Mouse (Mus musculus): ENCODE data around the gene Pm20d2. TPM values are rescaled to one million over a fixed set of nuclear protein-coding genes. Genes with fewer than 3 reads are reported as not detected.

Gene Pm20d2
- polyA plus RNA-seq, 2 experiments, result 1.6 to 2.3 TPM

GRCm38 (mm10) chr4:33147825-33148224 lies 41.7 kb downstream of the Pm20d2 start:
- no peaks in the 10 kb centered on the region for H3K36me3 ChIP-seq (ENCODE audit: control insufficient read depth, insufficient read depth, low read length)
- ATAC-seq (ENCODE audit: low FRiP score, low read depth), result no peak
- H3K9me3 ChIP-seq (ENCODE audit: control insufficient read depth, low read length), result no peaks in the 10 kb centered on the region
- no peak overlapping the region for H3K4me2 ChIP-seq (replicated peaks; ENCODE audit: low read depth, low read length, severe bottlenecking)
- no peak overlapping the region for H3K4me3 ChIP-seq (replicated peaks; ENCODE audit: low read length)
- H3K4me1 ChIP-seq (ENCODE audit: control insufficient read depth, insufficient read depth, low read length), result no peaks in the 10 kb centered on the region
- no peaks in the 10 kb centered on the region for H3K27me3 ChIP-seq (ENCODE audit: control insufficient read depth, insufficient read depth, low read length)
- H3K9ac ChIP-seq (ENCODE audit: low read depth, low read length, severe bottlenecking), result no peak overlapping the region
- no peak overlapping the region for H3K27ac ChIP-seq (replicated peaks; ENCODE audit: low read depth, low read length)
- 11% methylated on average over 2 of the region's 2 CpGs for WGBS
- DNase-seq (ENCODE audit: low spot score), result peak; percentile 58
- TF ChIP-seq POLR2A (IDR thresholded peaks at IDR 0.05; ENCODE audit: borderline replicate concordance, extremely low read depth, insufficient read depth, insufficient read length), result no peak

GRCm38 (mm10) chr4:33146679-33147291 lies 42.8 kb downstream of the Pm20d2 start:
- 39% methylated on average over 20 of the region's 20 CpGs for WGBS
- Histone ChIP-seq H3K36me3 (ENCODE audit: control insufficient read depth, insufficient read depth, low read length) (no peaks in the 10 kb centered on the region), H3K27me3 (ENCODE audit: control insufficient read depth, insufficient read depth, low read length) (no peaks in the 10 kb centered on the region), H3K4me2 (replicated peaks; ENCODE audit: low read depth, low read length, severe bottlenecking) (peak overlapping the region; percentile 18; the same call in 1 of the 2 replicates), H3K9ac (ENCODE audit: low read depth, low read length, severe bottlenecking) (no peak overlapping the region), H3K27ac (replicated peaks; ENCODE audit: low read depth, low read length) (no peak overlapping the region), H3K4me1 (ENCODE audit: control insufficient read depth, insufficient read depth, low read length) (no peaks in the 10 kb centered on the region), H3K9me3 (ENCODE audit: control insufficient read depth, low read length) (no peaks in the 10 kb centered on the region), H3K4me3 (replicated peaks; ENCODE audit: low read length) (no peak overlapping the region)
- no peak for TF ChIP-seq POLR2A (IDR thresholded peaks at IDR 0.05; ENCODE audit: borderline replicate concordance, extremely low read depth, insufficient read depth, insufficient read length)
- ATAC-seq (ENCODE audit: low FRiP score, low read depth), result no peak
- no peak for DNase-seq (ENCODE audit: low spot score)

DNA sequence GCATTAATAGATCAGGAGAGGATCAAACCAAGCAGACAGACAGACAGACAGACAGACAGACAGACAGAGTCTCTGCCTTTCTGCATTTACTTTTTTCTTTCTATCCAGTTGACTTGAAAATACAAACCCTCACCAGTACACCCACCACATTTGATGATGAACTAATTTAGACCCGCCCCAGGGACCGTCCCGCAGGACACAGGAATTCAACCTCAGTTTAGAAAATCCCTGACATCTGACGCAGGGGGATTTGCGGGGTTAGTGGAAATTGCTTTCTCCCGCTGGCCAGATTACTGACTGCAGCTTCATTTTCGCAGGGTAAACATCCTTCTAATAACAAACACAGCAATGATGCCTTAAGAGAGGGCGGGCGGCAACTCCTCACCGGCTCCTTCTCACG lies 57.3 kb downstream of the Pm20d2 start, which contains the start of gene Gabrr1:
Gene Gabrr1 (plus strand): TSS at position 301 of the 400 bp plus-strand sequence.
- Histone ChIP-seq H3K4me1 (ENCODE audit: control insufficient read depth, insufficient read depth, low read length) (no peaks in the 10 kb centered on the region), H3K27ac (replicated peaks; ENCODE audit: low read depth, low read length) (no peak within 1 kb of the TSS), H3K9me3 (ENCODE audit: control insufficient read depth, low read length) (no peaks in the 10 kb centered on the region), H3K4me2 (replicated peaks; ENCODE audit: low read depth, low read length, severe bottlenecking) (no peak within 1 kb of the TSS), H3K4me3 (replicated peaks; ENCODE audit: low read length) (no peak within 1 kb of the TSS), H3K9ac (ENCODE audit: low read depth, low read length, severe bottlenecking) (no peak within 1 kb of the TSS), H3K36me3 (ENCODE audit: control insufficient read depth, insufficient read depth, low read length) (no peaks in the 10 kb centered on the region), H3K27me3 (ENCODE audit: control insufficient read depth, insufficient read depth, low read length) (no peaks in the 10 kb centered on the region)
- DNase-seq (ENCODE audit: low spot score) (no peak), ATAC-seq (ENCODE audit: low FRiP score, low read depth) (no peak)
- WGBS, result 57% methylated on average over 11 of the region's 11 CpGs
- TF ChIP-seq POLR2A (IDR thresholded peaks at IDR 0.05; ENCODE audit: borderline replicate concordance, extremely low read depth, insufficient read depth, insufficient read length), result no peak

DNA sequence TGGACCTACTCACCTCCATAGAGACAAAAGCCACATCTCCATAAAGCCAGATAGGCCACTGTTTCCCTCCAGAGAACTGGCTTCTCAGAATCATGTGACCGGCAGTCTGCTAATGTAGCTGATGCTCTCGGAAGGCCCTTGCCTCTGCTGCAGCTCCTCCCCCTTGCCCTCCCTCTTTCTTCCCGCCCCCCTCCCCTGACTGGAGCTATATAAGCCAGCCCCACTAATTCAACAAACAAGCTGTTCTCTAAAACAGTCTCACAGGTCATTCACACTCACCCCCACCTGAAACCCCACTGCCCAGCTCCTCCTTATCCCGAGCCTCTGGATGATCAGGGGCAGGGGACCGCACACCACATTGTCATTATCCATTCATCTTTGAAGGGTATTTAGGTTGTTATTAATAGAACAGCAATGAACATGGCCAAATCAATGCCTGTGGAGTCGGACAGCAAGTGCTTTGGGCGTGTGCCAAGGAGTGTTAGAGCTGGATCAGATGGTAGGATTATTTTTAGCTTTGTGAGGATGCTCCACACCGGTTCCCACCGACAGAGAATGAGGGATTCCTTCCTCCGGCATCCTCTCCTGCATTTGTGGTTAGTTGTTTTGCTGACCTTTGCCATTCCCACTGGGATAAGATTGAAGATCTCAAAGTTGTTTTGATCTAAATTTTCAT lies 64.0 kb downstream of the Pm20d2 start:
- H3K27me3 ChIP-seq (ENCODE audit: control insufficient read depth, insufficient read depth, low read length), result no peaks in the 10 kb centered on the region
- no peaks in the 10 kb centered on the region for H3K4me1 ChIP-seq (ENCODE audit: control insufficient read depth, insufficient read depth, low read length)
- ATAC-seq (ENCODE audit: low FRiP score, low read depth), result no peak
- no peak overlapping the region for H3K9ac ChIP-seq (ENCODE audit: low read depth, low read length, severe bottlenecking)
- no peak overlapping the region for H3K4me3 ChIP-seq (replicated peaks; ENCODE audit: low read length)
- no peaks in the 10 kb centered on the region for H3K9me3 ChIP-seq (ENCODE audit: control insufficient read depth, low read length)
- 72% methylated on average over 10 of the region's 10 CpGs for WGBS
- no peaks in the 10 kb centered on the region for H3K36me3 ChIP-seq (ENCODE audit: control insufficient read depth, insufficient read depth, low read length)
- H3K27ac ChIP-seq (replicated peaks; ENCODE audit: low read depth, low read length), result no peak overlapping the region
- no peak for TF ChIP-seq POLR2A (IDR thresholded peaks at IDR 0.05; ENCODE audit: borderline replicate concordance, extremely low read depth, insufficient read depth, insufficient read length)
- no peak for DNase-seq (ENCODE audit: low spot score)
- H3K4me2 ChIP-seq (replicated peaks; ENCODE audit: low read depth, low read length, severe bottlenecking), result no peak overlapping the region

GRCm38 (mm10) chr4:33124493-33124892 lies 65.0 kb downstream of the Pm20d2 start:
- no peaks in the 10 kb centered on the region for H3K27me3 ChIP-seq (ENCODE audit: control insufficient read depth, insufficient read depth, low read length)
- H3K9me3 ChIP-seq (ENCODE audit: control insufficient read depth, low read length), result no peaks in the 10 kb centered on the region
- TF ChIP-seq POLR2A (IDR thresholded peaks at IDR 0.05; ENCODE audit: borderline replicate concordance, extremely low read depth, insufficient read depth, insufficient read length), result no peak
- no peaks in the 10 kb centered on the region for H3K4me1 ChIP-seq (ENCODE audit: control insufficient read depth, insufficient read depth, low read length)
- H3K4me3 ChIP-seq (replicated peaks; ENCODE audit: low read length), result no peak overlapping the region
- DNase-seq (ENCODE audit: low spot score) (peak; percentile 13), ATAC-seq (ENCODE audit: low FRiP score, low read depth) (no peak)
- no peak overlapping the region for H3K4me2 ChIP-seq (replicated peaks; ENCODE audit: low read depth, low read length, severe bottlenecking)
- H3K27ac ChIP-seq (replicated peaks; ENCODE audit: low read depth, low read length), result no peak overlapping the region
- H3K9ac ChIP-seq (ENCODE audit: low read depth, low read length, severe bottlenecking), result no peak overlapping the region
- H3K36me3 ChIP-seq (ENCODE audit: control insufficient read depth, insufficient read depth, low read length), result no peaks in the 10 kb centered on the region
- WGBS, result 80% methylated on average over 6 of the region's 6 CpGs

Other genes starting within 250 kb of the Pm20d2 start
- gene Ankrd6, start 238.9 kb downstream of the Pm20d2 start, polyA plus RNA-seq (2012; rRNA removed), result 4.9 TPM in 2 replicates
- 10.9 and 13.5 TPM in 2 replicates for gene Ankrd6, start 238.9 kb downstream of the Pm20d2 start, polyA plus RNA-seq (2014; fragmentation: Nextera tagmentation; extraction: Ambion mirVana)
- 11.8 and 12.3 TPM in 2 replicates for gene Rragd, start 206.7 kb downstream of the Pm20d2 start, polyA plus RNA-seq (2012; rRNA removed)
- gene Rragd, start 206.7 kb downstream of the Pm20d2 start, polyA plus RNA-seq (2014; fragmentation: Nextera tagmentation; extraction: Ambion mirVana), result 13.1 and 15.0 TPM in 2 replicates
- gene Ube2j1, start 158.3 kb downstream of the Pm20d2 start, polyA plus RNA-seq (2012; rRNA removed), result 26.6 TPM in 2 replicates
- gene Ube2j1, start 158.3 kb downstream of the Pm20d2 start, polyA plus RNA-seq (2014; fragmentation: Nextera tagmentation; extraction: Ambion mirVana), result 38.0 and 41.4 TPM in 2 replicates
- gene Gabrr2, start 126.7 kb downstream of the Pm20d2 start, polyA plus RNA-seq (2012; rRNA removed), result 0.54 and 0.88 TPM in 2 replicates
- 0.57 and 0.78 TPM in 2 replicates for gene Gabrr2, start 126.7 kb downstream of the Pm20d2 start, polyA plus RNA-seq (2014; fragmentation: Nextera tagmentation; extraction: Ambion mirVana)
- 0.04 TPM in 1 of 2 replicates, not detected in the other for gene Gabrr1, start 57.2 kb downstream of the Pm20d2 start, polyA plus RNA-seq (2012; rRNA removed)
- gene Gabrr1, start 57.2 kb downstream of the Pm20d2 start, polyA plus RNA-seq (2014; fragmentation: Nextera tagmentation; extraction: Ambion mirVana), result not detected in 2 replicates
- gene Srsf12, start 19.3 kb upstream of the Pm20d2 start, polyA plus RNA-seq (2012; rRNA removed), result 10.9 and 13.3 TPM in 2 replicates
- gene Srsf12, start 19.3 kb upstream of the Pm20d2 start, polyA plus RNA-seq (2014; fragmentation: Nextera tagmentation; extraction: Ambion mirVana), result 13.3 and 20.3 TPM in 2 replicates
- 61.4 and 66.5 TPM in 2 replicates for gene Pnrc1, start 100.4 kb upstream of the Pm20d2 start, polyA plus RNA-seq (2012; rRNA removed)
- 121 and 137 TPM in 2 replicates for gene Pnrc1, start 100.4 kb upstream of the Pm20d2 start, polyA plus RNA-seq (2014; fragmentation: Nextera tagmentation; extraction: Ambion mirVana)
- gene Rngtt, start 120.6 kb upstream of the Pm20d2 start, polyA plus RNA-seq (2012; rRNA removed), result 7.3 and 8.3 TPM in 2 replicates
- 16.9 and 19.4 TPM in 2 replicates for gene Rngtt, start 120.6 kb upstream of the Pm20d2 start, polyA plus RNA-seq (2014; fragmentation: Nextera tagmentation; extraction: Ambion mirVana)

Measured in limb, embryonic 14.5 days (tissue).